Mouse (Mus musculus) adipocyte (in vitro differentiated cells): Measurements from ENCODE around the gene Cnot1.
"Not testable (repeated sequence)": the region's sequence is repeated elsewhere in the genome, so short reads cannot be mapped to it uniquely, and the experiment has no call there.

Source experiments
- DNase-seq: peaks from one replicate; pipeline ENCODE4 v3.0.0-alpha.2; 2016; ENCODE audit warnings: low spot score

Cnot1 gene

GRCm38 (mm10) chr8:95807331-95807843 is at the start of gene Cnot1:
Cnot1 (minus strand) TSS chr8:95807464.
- DNase-seq: peak; percentile 98

GRCm38 (mm10) chr8:95854174-95854573 is 46.9 kb upstream of the Cnot1 start:
- no peak for DNase-seq

GRCm38 (mm10) chr8:95853102-95853843 is 46.0 kb upstream of the Cnot1 start, which contains the start of gene Slc38a7:
Slc38a7 (minus strand) TSS chr8:95853539.
- peak; percentile 98 for DNase-seq

GRCm38 (mm10) chr8:95852290-95852689 is 45.0 kb upstream of the Cnot1 start:
- DNase-seq: peak; percentile 98

GRCm38 (mm10) chr8:95850326-95850725 is 43.1 kb upstream of the Cnot1 start:
- no peak for DNase-seq

- no peak for DNase-seq
Measured at GRCm38 (mm10) chr8:95848734-95849464, 41.6 kb upstream of the Cnot1 start.

- no peak for DNase-seq
Measured at GRCm38 (mm10) chr8:95848061-95848551, 40.8 kb upstream of the Cnot1 start.

- no peak for DNase-seq
Measured at GRCm38 (mm10) chr8:95845026-95845425, 37.8 kb upstream of the Cnot1 start.

- no peak for DNase-seq
Measured at GRCm38 (mm10) chr8:95843968-95844367, 36.7 kb upstream of the Cnot1 start.

- DNase-seq: no peak
Measured at GRCm38 (mm10) chr8:95841436-95841835, 34.2 kb upstream of the Cnot1 start.

GRCm38 (mm10) chr8:95839289-95839688 is 32.0 kb upstream of the Cnot1 start:
- DNase-seq: no peak

GRCm38 (mm10) chr8:95837266-95837665 is 30.0 kb upstream of the Cnot1 start:
- DNase-seq: no peak

GRCm38 (mm10) chr8:95835891-95836290 is 28.6 kb upstream of the Cnot1 start:
- DNase-seq: no peak

- no peak for DNase-seq
Measured at GRCm38 (mm10) chr8:95833435-95833984, 26.2 kb upstream of the Cnot1 start.

- DNase-seq: peak; percentile 91
Measured at GRCm38 (mm10) chr8:95832603-95833434, 25.6 kb upstream of the Cnot1 start.

GRCm38 (mm10) chr8:95830144-95830543 is 22.9 kb upstream of the Cnot1 start:
- no peak for DNase-seq

- DNase-seq: not testable (repeated sequence)
Measured at GRCm38 (mm10) chr8:95825162-95825561, 17.9 kb upstream of the Cnot1 start, which contains the start of gene Sap18b. Sap18b (plus strand) TSS chr8:95825346.

GRCm38 (mm10) chr8:95822699-95823098 is 15.4 kb upstream of the Cnot1 start:
- DNase-seq: no peak

- DNase-seq: no peak
Measured at GRCm38 (mm10) chr8:95822096-95822495, 14.8 kb upstream of the Cnot1 start.

- no peak for DNase-seq
Measured at GRCm38 (mm10) chr8:95821266-95821665, 14.0 kb upstream of the Cnot1 start.

GRCm38 (mm10) chr8:95818211-95818610 is 10.9 kb upstream of the Cnot1 start:
- DNase-seq: no peak

GRCm38 (mm10) chr8:95817597-95817996 is 10.3 kb upstream of the Cnot1 start:
- no peak for DNase-seq
